Mouse (Mus musculus): Measurements from ENCODE around the gene Crocc.

The Crocc gene

GRCm38 (mm10) chr4:141020220-141020619 is 40.1 kb downstream of the Crocc start:
- no peak for DNase-seq (ENCODE audit: low spot score)

DNA sequence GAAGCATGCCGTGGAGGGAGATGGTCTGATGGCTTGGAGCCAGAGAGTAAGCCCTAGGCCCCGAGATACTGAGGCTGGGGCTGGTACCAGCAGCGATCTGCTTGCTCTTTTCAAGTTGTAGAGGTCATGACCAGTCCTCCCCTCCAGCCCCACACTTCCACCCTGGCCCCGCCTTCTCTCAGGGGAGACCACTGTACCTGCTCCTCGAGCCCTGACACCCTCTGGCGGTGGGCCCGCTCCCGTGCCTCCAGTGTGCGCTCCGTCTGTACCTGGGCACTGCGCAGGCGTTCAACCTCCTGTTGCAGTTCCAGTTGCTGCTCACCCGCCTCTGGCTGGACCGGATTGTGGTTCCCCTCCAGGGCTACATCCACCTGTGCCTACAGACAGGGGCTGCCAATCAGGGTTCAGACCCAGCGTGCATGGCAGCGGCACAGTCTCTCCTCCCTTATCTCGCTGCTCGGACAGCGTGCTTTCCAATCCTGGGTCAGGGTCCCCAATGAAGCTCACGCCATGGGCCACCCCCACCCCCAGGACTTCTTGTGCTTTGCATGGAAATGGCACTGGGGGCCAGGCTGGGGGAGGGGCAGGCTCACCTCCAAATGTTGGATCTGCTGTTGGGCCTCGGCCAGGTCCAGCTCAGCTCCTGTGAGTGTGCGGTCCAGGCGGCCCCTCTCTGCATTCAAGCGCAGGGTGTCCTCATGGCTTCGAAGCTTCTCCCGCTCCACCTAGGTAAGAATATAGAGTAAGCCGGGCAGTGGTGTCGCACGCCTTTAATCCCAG is 42.5 kb downstream of the Crocc start:
- no peak for DNase-seq (ENCODE audit: low spot score)

DNA sequence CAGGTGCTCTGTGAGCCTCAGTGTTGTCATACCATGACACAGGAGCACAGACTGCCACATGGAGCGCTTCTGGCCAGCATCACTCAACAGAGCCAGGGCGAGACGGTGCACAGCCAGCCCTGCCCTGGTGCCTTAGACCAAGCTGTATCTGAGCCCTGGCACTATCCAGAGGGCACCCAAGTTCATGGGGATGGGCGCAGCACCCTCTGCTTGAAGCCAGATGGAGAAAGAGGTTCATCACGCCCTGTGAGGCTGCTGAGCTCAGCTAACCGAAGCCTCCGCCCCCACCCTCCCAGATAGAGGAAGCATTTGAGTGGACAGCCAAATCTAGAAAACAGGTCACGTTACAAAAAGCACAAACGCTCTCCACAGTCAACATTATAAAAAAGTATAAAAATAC is 44.0 kb downstream of the Crocc start:
- no peak for DNase-seq (ENCODE audit: low spot score)

GRCm38 (mm10) chr4:141015356-141015755 is 45.0 kb downstream of the Crocc start:
- DNase-seq (ENCODE audit: low spot score) = no peak

GRCm38 (mm10) chr4:141014856-141015255 is 45.5 kb downstream of the Crocc start:
- no peak for DNase-seq (ENCODE audit: low spot score)

- no peak for DNase-seq (ENCODE audit: low spot score)
Observed at GRCm38 (mm10) chr4:141014114-141014513, 46.2 kb downstream of the Crocc start.

- DNase-seq (ENCODE audit: low spot score) = no peak
Observed at GRCm38 (mm10) chr4:141012558-141012957, 47.8 kb downstream of the Crocc start.

DNA sequence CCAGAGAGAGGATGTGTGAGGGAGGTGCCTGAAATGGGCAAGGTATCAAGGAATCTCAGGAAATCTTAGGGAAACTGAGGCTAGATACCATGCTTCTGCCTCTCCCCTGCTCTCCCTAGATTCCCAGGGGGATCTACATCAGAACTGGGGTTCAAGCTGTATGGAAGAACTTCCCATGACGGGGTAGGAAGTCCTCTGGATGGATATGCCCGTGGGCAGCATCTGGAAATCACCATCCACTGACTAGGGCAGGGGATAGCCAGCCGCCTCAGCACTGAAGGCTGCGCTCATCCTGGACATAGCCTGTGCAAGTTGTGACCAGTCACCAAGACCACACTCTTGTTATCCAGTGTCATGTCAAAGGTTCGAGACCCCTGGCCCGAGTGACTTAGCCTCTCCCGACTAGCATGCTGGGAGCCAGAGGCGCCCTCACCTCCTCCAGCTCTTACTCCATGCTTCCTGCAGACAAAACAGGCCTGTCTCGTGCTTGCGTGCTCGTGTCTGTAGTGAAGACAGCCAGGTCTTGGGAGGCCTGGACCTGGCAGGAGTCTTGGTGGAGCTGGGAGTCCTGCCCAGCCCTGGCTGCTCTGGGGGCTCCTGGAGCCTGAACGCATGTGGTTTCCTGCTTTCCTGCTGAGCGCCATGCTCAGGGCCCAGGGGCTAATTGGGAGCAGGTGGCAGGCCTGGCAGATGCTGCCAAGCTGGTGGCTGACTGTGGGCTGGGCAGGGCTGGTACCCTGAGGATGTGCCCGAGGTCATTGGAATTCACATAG is 48.6 kb downstream of the Crocc start:
- DNase-seq (ENCODE audit: low spot score) = no peak

- DNase-seq (ENCODE audit: low spot score) = no peak
Observed at GRCm38 (mm10) chr4:141010941-141011429, 49.4 kb downstream of the Crocc start.

DNA sequence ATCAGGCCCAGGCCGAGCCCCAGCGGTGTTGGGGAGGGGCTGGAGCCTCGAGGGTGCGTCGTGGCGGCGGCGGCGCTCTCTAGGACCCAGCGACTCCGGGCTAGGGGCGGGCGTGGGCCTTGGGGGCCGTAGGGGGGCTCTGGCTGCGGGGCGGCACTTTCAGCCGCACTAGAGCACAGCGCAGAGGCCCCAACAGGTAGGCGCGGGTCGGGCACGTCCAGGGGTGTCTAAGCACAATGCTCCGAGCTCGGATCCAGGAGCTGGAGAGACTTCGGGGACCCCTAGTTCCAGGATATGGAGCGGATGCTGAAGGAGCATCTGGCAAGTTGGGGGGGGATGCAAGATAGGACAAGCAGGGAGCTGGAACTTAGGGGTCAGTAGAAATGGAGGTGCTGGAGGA is 49.8 kb downstream of the Crocc start:
- DNase-seq (ENCODE audit: low spot score) = peak; percentile 38

DNA sequence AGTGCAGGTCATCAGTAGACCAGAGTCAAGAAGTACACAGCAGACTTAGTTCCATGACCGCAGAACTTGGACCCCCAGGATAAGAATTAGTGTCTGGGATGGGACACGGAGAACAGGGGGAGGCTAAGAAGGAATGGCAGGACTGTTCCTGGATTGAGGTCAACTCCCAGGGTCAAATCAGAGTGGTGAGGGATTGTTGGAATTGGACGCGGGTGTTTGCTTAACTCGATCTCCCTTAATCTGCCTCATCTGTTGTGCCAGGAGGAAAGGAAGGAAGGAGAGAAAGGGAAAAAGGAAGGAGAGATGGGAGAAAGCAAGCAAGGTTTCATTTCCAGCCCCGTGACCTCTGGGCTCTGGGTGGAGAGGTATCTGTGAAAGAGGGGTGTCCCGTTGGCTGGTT is 50.2 kb downstream of the Crocc start, which contains the start of gene Mfap2:
Mfap2 (plus strand) TSS at position 301 of the 400 bp plus-strand sequence.
- DNase-seq (ENCODE audit: low spot score) = no peak

- DNase-seq (ENCODE audit: low spot score) = no peak
Observed at GRCm38 (mm10) chr4:141008028-141008427, 52.3 kb downstream of the Crocc start.

GRCm38 (mm10) chr4:141005983-141006382 is 54.4 kb downstream of the Crocc start:
- DNase-seq (ENCODE audit: low spot score) = no peak

- DNase-seq (ENCODE audit: low spot score) = no peak
Observed at GRCm38 (mm10) chr4:140996812-140997211, 63.5 kb downstream of the Crocc start.

GRCm38 (mm10) chr4:140995811-140996210 is 64.5 kb downstream of the Crocc start:
- DNase-seq (ENCODE audit: low spot score) = no peak

DNA sequence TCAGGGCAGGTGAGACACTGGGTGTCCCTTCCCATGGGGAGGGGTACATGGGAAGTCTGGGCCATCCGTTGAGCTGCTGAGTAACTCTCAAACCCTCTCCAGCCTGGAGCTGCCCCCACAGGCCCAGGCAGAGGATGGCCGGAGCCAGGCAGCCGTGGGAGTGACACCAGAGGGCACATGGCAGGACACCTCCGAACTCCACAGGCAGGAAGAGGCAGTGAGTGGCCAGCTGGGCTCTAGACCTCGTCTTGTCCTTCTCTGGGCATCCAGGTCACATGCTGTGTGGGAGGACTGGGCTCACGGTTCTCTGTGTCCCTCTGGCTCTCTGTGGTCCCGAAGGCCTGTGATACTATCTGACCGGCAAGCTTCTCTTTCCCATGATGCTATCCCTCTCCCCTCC is 66.5 kb downstream of the Crocc start:
- no peak for DNase-seq (ENCODE audit: low spot score)

GRCm38 (mm10) chr4:140992215-140992614 is 68.1 kb downstream of the Crocc start:
- no peak for DNase-seq (ENCODE audit: low spot score)

- DNase-seq (ENCODE audit: low spot score) = no peak
Observed at GRCm38 (mm10) chr4:140989447-140989846, 70.9 kb downstream of the Crocc start.

GRCm38 (mm10) chr4:140988706-140989290 is 71.6 kb downstream of the Crocc start:
- no peak for DNase-seq (ENCODE audit: low spot score)

DNA sequence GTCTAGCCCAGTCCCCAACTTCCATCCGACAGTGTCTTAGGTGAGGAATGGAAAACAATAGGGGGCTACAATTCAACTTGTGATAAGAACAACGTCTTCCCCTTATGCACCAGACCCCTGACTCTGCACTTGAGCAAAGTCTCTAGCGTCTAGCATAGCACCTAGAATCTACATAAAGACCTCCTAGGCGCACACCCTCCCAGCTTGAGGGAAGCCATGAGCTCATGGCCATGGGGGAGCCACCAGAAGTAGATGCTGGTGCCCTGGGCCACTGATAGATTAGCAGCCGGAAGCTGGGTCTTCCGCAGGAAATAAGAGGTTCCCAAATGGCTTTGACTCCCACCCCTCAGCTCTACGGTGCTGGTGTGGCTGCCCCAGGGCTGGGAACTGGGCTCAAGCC is 72.9 kb downstream of the Crocc start:
- DNase-seq (ENCODE audit: low spot score) = no peak

DNA sequence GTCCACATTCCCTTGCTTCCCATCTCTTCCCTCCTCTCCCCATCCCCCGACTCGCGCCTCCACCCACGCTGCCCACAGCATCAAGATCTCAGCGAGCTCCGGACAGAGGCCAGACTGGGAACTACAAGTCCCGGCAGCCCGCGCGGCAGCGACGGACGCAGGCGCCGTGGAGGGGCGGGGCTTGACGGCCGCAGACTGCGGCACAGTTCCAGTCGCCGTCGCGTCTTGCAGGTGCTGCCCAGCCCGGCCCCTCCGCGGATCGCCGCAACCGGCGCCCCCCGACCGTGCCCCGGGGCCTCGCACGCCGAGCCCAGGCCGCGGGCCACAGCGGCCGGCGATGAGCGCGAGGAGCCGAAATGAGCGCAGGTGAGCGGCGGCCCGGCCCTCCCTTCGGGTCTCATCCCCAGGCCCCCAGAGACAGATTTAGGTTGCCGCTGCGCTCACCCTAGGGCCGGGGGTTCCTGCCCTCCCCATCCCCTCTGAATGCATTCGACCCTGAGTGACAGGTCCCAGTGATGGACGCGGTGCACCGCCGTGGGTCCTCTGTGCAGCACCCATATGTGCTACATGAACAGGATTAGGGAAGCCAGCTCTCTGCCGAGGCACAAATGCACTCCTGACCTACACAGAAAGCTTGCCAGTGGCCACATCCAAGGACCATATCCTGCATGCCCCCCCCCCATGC is 73.5 kb downstream of the Crocc start, which contains the start of gene Atp13a2:
Atp13a2 (plus strand) TSS at position 163 of the 685 bp plus-strand sequence.
- DNase-seq (ENCODE audit: low spot score) = peak; percentile 84
